13 mouse cellular contexts compared by ENCODE assay signal in genomic region chr6:144621089-144621769, GRCm38 (mm10).
DNase-seq lines count a peak whose midpoint lies in the region; ATAC-seq lines count a peak whose summit lies in the region.
"Had no signal": no experiment of that assay in that cellular context is flagged by ENCODE, and none has a peak within 500 bp of the region (broad histone marks: within the 10 kb centered on the region; RNA-seq: fewer than 3 reads in every experiment).

No protein-coding gene starts in this region.

- no peaks in the 10 kb centered on the region for H3K36me3 ChIP-seq in lung, embryonic 15.5 days

- peak overlapping the region; percentile 87 for H3K27ac ChIP-seq in lung, embryonic 15.5 days

- H3K9me3 ChIP-seq in lung, embryonic 15.5 days = no peaks in the 10 kb centered on the region

- H3K9ac ChIP-seq in lung, embryonic 15.5 days = no peak overlapping the region

- peak; percentile 87 for ATAC-seq in lung, embryonic 15.5 days (ENCODE audit: borderline replicate concordance, extremely low read depth, low FRiP score, low TSS enrichment)
- ATAC-seq in frontal cortex, adult (ENCODE audit: low TSS enrichment) = no peak
- ATAC-seq: Patski had no signal

- no peak overlapping the region for H3K4me3 ChIP-seq in lung, embryonic 15.5 days
- H3K4me3 ChIP-seq: myocyte had no signal

- peak; percentile 31 for DNase-seq in retina, postnatal 1 day
- no peak for DNase-seq in retina, embryonic 14.5 days (ENCODE audit: low spot score)
- peak; percentile 89 for DNase-seq in kidney, adult 9 months
- DNase-seq in thymus, postnatal 25 days = no peak
- DNase-seq in heart, postnatal 25 days (ENCODE audit: low spot score) = no peak
- DNase-seq in spleen, adult 12 weeks (ENCODE audit: low spot score) = no peak
- DNase-seq: B cell, adult 2 months; heart, postnatal 14 days; right cerebral cortex, postnatal 4 days had no signal

- peaks cover 16% of the 10 kb centered on the region; the same call in 1 of the 2 replicates for H3K4me1 ChIP-seq in lung, embryonic 15.5 days

- H3K27me3 ChIP-seq in lung, embryonic 15.5 days = no peaks in the 10 kb centered on the region
- H3K27me3 ChIP-seq: Patski had no signal

- 15% methylated on average over 3 of the region's 3 CpGs for WGBS in lung, embryonic 15.5 days

- H3K4me2 ChIP-seq in lung, embryonic 15.5 days = no peak overlapping the region

- intact Hi-C loops in heart, postnatal 25 days (cut with DNase I) = no loop called here

Comparison
In these comparisons a context has a peak if more than half of its experiments do, and no peak if none do; other contexts are left out.
1. DNase-seq: peak in retina, postnatal 1 day (single experiment) and kidney, adult 9 months (single experiment); none in retina, embryonic 14.5 days (single experiment), thymus, postnatal 25 days (single experiment), heart, postnatal 25 days (single experiment) and spleen, adult 12 weeks (single experiment).